Mouse (Mus musculus) T-helper 17 cell (primary cell): ENCODE measurements at regions not wholly inside any gene's neighbourhood (a gene's known extent, or its start where the extent isn't known, plus 50 kb on each side); places are given as distances from the start of the nearest gene placed in this dataset.

Source experiments
- in situ Hi-C, 2 experiments: fragments of 300-600 bp; cut with MboI, MseI; formaldehyde crosslinking; loops; 1 replicate in 1 of 2; 2 replicates in 1 of 2; pipeline ENCODE4 v1.15.1; 2025; ENCODE audit warnings: high pct_unique_total_duplicates in 2 of 2

DNA sequence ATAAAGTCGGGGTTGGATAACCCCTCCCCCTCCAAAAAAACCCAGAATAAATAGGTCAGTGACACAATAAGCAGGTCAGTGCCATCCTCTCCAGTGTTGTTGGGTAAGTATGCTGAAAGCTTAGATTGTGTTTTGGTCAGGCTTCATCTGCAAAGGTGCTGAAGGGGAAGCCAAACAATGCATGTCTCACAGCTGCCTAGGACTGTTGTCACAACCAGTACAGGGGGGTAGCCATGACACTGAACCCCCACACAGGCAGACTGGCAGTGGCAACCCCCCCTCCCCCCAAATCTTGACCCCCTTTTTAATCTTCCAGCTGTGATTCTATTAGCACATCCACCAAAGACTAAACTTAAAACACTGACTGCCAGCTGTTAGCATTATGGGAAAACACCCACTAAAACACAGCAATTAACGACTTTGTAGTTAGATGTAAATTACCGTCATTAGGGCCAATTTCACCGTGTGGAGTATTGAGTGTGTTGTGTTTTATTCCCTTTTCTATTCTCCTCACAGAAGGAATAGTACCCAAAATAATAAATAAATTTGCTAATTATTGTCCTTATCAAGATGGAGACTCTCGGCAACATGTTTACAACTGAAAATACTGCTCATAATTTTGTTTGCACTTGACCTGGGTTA is 105.5 kb upstream of the Ufm1 start:
- in situ Hi-C loops: loop anchor here in 1 of 2 experiments (10.0 kb wide), 1 partner anchor 634 kb away; no protein-coding TSS in a partner anchor

DNA sequence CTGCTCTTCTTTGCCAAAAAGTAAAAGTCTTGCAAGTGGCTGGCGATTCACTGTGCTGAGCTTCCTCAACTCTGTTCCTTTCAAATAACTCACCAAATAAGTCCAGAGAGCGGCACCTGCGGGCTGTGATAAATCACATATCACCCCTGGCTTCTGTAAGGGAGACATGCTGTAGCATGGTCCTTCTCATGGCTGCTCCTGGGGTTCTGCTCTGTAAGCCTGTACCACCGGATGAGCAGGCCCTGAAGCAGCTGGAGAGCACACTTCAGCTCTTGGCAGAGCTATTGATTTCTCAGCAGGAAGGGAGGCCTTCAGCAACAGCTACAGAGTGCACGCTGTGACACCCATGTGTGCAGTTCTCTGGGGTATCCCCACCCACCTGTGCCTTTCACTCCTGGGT is 101.5 kb upstream of the Ufm1 start:
- in situ Hi-C loops: loop anchor here in 1 of 2 experiments (10.0 kb wide), 1 partner anchor 630 kb away; no protein-coding TSS in a partner anchor

DNA sequence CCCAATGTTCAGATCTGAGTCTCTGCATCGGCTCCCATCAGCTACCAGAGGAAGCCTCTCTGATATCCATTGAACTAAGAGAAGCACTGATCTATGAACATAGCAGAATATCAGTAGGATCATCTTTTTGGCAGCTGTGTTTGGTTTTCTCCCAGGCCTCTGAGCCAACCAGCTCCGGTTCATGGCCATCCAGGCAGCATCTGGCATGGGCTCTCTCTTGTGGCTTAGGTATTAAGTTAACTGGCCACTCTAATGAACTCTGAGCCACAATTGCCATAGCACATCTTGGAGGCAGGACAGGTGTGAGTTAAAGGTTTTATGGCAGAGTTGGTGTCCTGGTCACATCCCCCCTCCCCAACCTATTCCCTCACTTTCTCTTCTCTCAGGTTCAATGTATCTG is 90.2 kb upstream of the Ufm1 start:
- in situ Hi-C loops: no loop called here

DNA sequence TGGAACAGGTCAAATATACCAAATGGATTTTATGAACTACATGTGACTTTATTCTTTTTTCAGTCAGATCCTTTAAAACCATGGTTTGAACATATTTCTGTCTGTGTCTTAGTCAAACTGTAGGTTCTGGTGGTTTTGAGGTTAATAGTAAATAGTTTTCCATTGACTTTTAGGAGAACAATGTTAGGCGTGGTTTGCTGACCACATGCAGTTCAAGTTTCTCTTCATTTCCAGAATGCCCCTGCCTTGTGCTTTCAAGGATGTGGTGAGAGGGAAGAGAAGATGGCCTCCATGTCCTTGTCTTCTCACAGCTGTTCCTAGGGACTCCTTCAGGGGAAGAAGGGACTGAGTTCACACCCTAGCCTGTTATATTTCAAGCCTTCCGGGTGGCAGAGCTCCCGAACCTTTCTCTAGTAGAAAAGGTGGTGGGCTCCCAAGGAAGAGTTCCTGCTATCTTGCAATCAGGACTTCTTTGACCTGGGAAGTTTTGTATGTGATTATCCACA is 76.1 kb upstream of the Ufm1 start:
- in situ Hi-C loops: no loop called here

DNA sequence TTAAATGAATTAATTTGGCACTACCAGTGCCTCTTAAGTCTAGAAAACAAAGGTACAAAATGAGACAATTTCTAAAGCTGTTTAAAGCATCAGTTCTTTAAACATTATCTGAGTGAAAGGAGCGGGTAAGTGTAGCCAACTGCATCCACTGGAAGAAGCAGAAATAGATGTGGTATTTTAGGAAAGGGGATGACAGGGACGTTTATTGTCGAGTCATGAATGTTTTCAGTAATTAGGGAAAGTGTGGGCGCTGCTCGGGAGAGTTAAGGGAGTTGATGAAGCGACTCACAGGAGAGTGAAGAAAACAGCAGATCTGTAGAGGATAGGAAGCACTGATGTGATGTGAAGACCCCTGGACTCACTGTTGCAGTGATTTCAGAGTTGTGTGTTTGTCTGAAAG is 68.1 kb upstream of the Ufm1 start:
- in situ Hi-C loops: no loop called here

DNA sequence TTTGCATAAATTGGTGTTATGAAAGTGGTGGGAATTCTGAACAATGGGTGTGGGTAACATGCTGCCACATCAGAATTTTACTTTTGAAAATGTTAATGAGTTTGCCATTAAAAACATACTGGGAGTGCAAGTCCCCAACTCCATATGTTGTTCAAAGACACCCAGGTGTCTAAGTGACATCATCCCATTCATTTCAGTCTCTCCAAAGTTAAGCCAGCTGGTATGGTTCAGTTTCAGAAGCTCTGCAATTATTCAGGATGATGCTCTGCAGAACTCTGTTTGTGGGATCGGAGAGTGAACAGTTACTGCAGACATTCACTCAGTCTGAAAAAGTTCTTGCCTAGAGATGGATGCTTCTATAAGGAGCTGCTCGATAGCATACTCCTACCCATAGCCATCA is 56.3 kb upstream of the Ufm1 start:
- in situ Hi-C loops: no loop called here

DNA sequence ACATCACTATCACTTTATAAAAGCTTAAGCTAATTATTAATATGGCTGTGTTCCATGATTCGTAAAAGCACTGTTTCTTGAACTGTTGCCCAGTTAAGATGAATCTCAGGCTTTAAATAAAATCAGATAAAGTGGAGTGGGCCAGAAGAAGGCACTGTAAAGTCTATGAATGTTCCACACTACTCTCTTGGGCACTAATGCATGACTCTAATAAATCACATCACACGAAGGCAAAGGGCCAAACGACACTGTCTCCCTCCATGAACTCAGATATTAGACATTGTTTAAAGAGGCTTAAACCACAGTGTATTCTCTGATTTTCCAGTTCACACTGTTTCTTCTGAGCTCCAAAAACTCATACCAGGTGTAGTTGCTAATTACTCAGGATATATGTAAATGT is 55.9 kb upstream of the Ufm1 start:
- in situ Hi-C loops: no loop called here

DNA sequence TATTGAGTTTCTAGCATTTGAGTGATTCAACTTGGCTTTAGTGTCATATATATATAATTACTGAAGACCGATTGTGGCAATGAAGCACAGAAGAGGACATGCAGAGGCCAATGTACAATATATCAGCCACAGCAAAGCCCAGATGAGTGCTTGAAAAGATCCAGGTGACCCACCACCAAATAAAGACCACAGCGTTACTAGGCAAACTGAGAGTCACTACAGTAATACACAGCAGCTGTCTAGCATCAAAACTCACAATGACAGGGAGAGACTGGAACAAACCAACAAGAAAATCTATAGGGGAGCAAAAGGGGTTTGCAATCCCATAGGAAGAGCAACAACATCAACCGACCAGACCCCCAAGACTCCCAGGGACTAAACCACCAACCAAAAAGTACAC is 54.3 kb upstream of the Ufm1 start:
- in situ Hi-C loops: no loop called here

DNA sequence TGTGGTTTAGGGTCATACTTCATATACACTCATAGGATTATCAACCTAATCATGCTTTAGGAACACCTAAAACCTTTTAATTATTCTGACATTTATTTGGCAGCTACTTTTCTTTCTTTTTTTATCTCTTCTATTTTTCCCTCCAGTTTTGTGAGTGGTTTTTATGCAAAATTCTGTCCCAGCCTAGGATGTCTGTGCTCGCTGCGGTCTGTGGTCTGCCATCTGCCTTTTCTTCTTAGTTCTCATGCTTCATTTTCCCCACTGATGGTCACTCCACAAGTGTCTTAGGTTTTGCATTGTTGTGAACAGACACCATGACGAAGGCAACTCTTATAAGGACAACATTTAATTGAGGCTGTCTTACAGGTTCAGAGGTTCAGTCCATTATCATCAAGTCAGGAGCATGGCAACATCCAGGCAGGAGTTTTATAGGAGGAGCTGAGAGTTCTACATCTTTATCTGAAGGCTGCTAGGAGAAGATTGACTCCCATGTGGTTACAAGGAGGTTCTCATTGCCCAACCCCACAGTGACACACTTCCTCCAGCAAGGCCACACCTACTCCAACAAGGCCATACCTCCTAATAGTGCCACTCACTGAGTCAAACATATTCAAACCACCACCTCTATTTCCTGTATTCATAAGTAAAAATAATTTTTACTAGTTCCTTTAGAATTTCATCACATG is 50.5 kb upstream of the Ufm1 start:
- in situ Hi-C loops: no loop called here
